Mouse (Mus musculus) CH12.LX (cell line): Measurements from ENCODE around the gene Zfp800. TPM values are rescaled to one million over a fixed set of nuclear protein-coding genes. Genes with fewer than 3 reads are reported as not detected.

Experiments used
- DNase-seq: peaks from one replicate; pipeline ENCODE4 v3.0.0-alpha.2; 2013; ENCODE audit errors: extremely low read depth
- H3K27ac ChIP-seq: 2 replicates; pipeline ENCODE4 v1.5.1; 2012; ENCODE audit warnings: low read depth, mild to moderate bottlenecking, control low read depth, moderate library complexity; ENCODE audit not compliant: insufficient read depth
- H3K27me3 ChIP-seq: replicated peaks from 2 replicates; pipeline ENCODE3; 2012; ENCODE audit warnings: inconsistent platforms
- H3K36me3 ChIP-seq, 2 experiments: replicated peaks in 1 of 2; 2 replicates each; pipeline versions ENCODE3 to v1.6.1; 2012; ENCODE audit warnings: inconsistent platforms in 1 of 2, low read length in 1 of 2, mild to moderate bottlenecking in 1 of 2, mixed read lengths in 1 of 2, moderate library complexity in 1 of 2; ENCODE audit not compliant: control insufficient read depth in 1 of 2, insufficient read depth in 1 of 2
- H3K4me1 ChIP-seq, 2 experiments: 2 replicates each; pipeline ENCODE4 v1.6.1; 2012; ENCODE audit warnings: inconsistent platforms in 1 of 2, moderate library complexity in 1 of 2; ENCODE audit not compliant: insufficient read depth in 2 of 2, control insufficient read depth in 1 of 2
- H3K4me2 ChIP-seq: 2 replicates; pipeline ENCODE4 v1.6.1; 2012; ENCODE audit warnings: low read depth, mild to moderate bottlenecking, control low read depth; ENCODE audit not compliant: poor library complexity, insufficient read depth, severe bottlenecking
- H3K4me3 ChIP-seq, 3 experiments: fragments of 150-350 bp in 1 of 3; sonication (generic) in 1 of 3; replicated peaks in 1 of 3; 2 replicates each; pipeline versions ENCODE3 to v1.5.1; 2011 to 2012; ENCODE audit warnings: low read depth in 2 of 3, low read length in 2 of 3, mild to moderate bottlenecking in 2 of 3, moderate library complexity in 2 of 3, control low read depth in 1 of 3, improper control_type of control experiment in 1 of 3, inconsistent platforms in 1 of 3, mixed read lengths in 1 of 3; ENCODE audit not compliant: poor library complexity in 1 of 3
- H3K79me2 ChIP-seq: replicated peaks from 2 replicates; pipeline ENCODE4 v1.6.1; 2012; ENCODE audit warnings: mild to moderate bottlenecking, moderate library complexity; ENCODE audit not compliant: control insufficient read depth, poor library complexity, insufficient read depth, severe bottlenecking; ENCODE audit errors: extremely low read depth
- H3K9ac ChIP-seq: 2 replicates; pipeline ENCODE4 v1.6.1; 2012; ENCODE audit warnings: low read depth, mild to moderate bottlenecking, control low read depth, moderate library complexity; ENCODE audit not compliant: insufficient read depth
- H3K9me3 ChIP-seq: replicated peaks from 2 replicates; pipeline ENCODE3; 2012; ENCODE audit warnings: low read length, inconsistent platforms, mixed read lengths
- BHLHE40 ChIP-seq: IDR thresholded peaks from 2 replicates; pipeline ENCODE4 v1.6.1; 2011; ENCODE audit warnings: mild to moderate bottlenecking, low read depth, low read length, improper control_type of control experiment
- CHD1 ChIP-seq: IDR thresholded peaks from 2 replicates; pipeline ENCODE4 v1.6.1; 2012; ENCODE audit warnings: low read depth, low read length, improper control_type of control experiment, inconsistent platforms
- CHD2 ChIP-seq: IDR thresholded peaks from 2 replicates; pipeline ENCODE4 v1.6.1; 2011; ENCODE audit warnings: low read length, improper control_type of control experiment
- ELF1 ChIP-seq: IDR thresholded peaks from 2 replicates; pipeline ENCODE4 v1.6.1; 2014; ENCODE audit warnings: low read depth, mild to moderate bottlenecking, inconsistent platforms, low read length, improper control_type of control experiment
- EP300 ChIP-seq: IDR thresholded peaks from 2 replicates; pipeline ENCODE4 v1.6.1; 2011; ENCODE audit warnings: low read length, improper control_type of control experiment
- HCFC1 ChIP-seq: IDR thresholded peaks from 2 replicates; pipeline ENCODE4 v1.6.1; 2012; ENCODE audit warnings: low read depth, mild to moderate bottlenecking, inconsistent platforms, low read length, improper control_type of control experiment
- IRF4 ChIP-seq: IDR thresholded peaks from 2 replicates; pipeline ENCODE4 v1.6.1; 2014; ENCODE audit warnings: low read depth, mild to moderate bottlenecking, inconsistent platforms, low read length, improper control_type of control experiment
- JUN ChIP-seq: IDR thresholded peaks from 2 replicates; pipeline ENCODE4 v1.6.1; 2011; ENCODE audit warnings: low read depth, mild to moderate bottlenecking, low read length, improper control_type of control experiment, moderate library complexity; ENCODE audit not compliant: insufficient read depth
- JUND ChIP-seq: conservative IDR thresholded peaks from 2 replicates; pipeline ENCODE4 v1.6.1; 2011; ENCODE audit warnings: low read depth, low read length, improper control_type of control experiment
- MAFK ChIP-seq: IDR thresholded peaks from 2 replicates; pipeline ENCODE4 v1.6.1; 2011; ENCODE audit warnings: low read length, improper control_type of control experiment; ENCODE audit not compliant: insufficient replicate concordance
- MAZ ChIP-seq: IDR thresholded peaks from 2 replicates; pipeline ENCODE4 v1.6.1; 2012; ENCODE audit warnings: low read depth, mild to moderate bottlenecking, inconsistent platforms, low read length, improper control_type of control experiment, moderate library complexity
- NRF1 ChIP-seq: IDR thresholded peaks from 2 replicates; pipeline ENCODE4 v1.6.1; 2014; ENCODE audit warnings: low read depth, mild to moderate bottlenecking, inconsistent platforms, low read length, improper control_type of control experiment, moderate library complexity
- RAD21 ChIP-seq: IDR thresholded peaks from 2 replicates; pipeline ENCODE4 v1.6.1; 2011; ENCODE audit warnings: low read depth, mild to moderate bottlenecking, low read length, improper control_type of control experiment, moderate library complexity
- SIN3A ChIP-seq: IDR thresholded peaks from 2 replicates; pipeline ENCODE4 v1.6.1; 2012; ENCODE audit warnings: low read length, improper control_type of control experiment, inconsistent platforms
- SMC3 ChIP-seq: IDR thresholded peaks from 2 replicates; pipeline ENCODE4 v1.6.1; 2011; ENCODE audit warnings: low read depth, low read length, improper control_type of control experiment
- TBP ChIP-seq: conservative IDR thresholded peaks from 2 replicates; pipeline ENCODE4 v1.6.1; 2011; ENCODE audit warnings: low read depth, low read length, improper control_type of control experiment
- USF2 ChIP-seq: conservative IDR thresholded peaks from 2 replicates; pipeline ENCODE4 v1.6.1; 2011; ENCODE audit warnings: low read depth, low read length, improper control_type of control experiment
- ZC3H11A ChIP-seq: IDR thresholded peaks from 2 replicates; pipeline ENCODE4 v1.6.1; 2012; ENCODE audit warnings: low read depth, mild to moderate bottlenecking, inconsistent platforms, low read length, improper control_type of control experiment
- dilution Hi-C: fragments of 300-500 bp; cut with MboI; formaldehyde crosslinking; loops from 2 replicates; pipeline ENCODE4 v1.14.3; 2020; ENCODE audit warnings: low sequenced_read_pairs; ENCODE audit not compliant: extremely low pct_unique_long_range_greater_than_20kb, extremely low pct_ligation_motif_present
- in situ Hi-C: fragments of 300-500 bp; cut with MboI; formaldehyde crosslinking; loops from 3 replicates; pipeline ENCODE4 v1.14.3; 2019; ENCODE audit warnings: low sequenced_read_pairs, low pct_ligation_motif_present, low pct_unique_long_range_greater_than_20kb, mixed read lengths
- polyA plus RNA-seq: library from polyadenylated mRNA; unstranded; fragments of >175 nt; gene quantifications from 2 replicates; pipeline ENCODE4 v1.2.1, GENCODE M21; 2012; ENCODE audit warnings: low read depth; ENCODE audit not compliant: insufficient read length
- total RNA-seq, 2 experiments: library from RNA; depleted of rRNA; stranded (reverse); fragments of 300-350 nt in 1 of 2; fragments of >200 nt in 1 of 2; gene quantifications; 2 replicates each; pipeline ENCODE4 v1.2.3; 2012 to 2014

The Zfp800 gene
- total and polyA plus RNA-seq, 3 experiments, result 19.1 to 49.5 (median 19.5) TPM

DNA sequence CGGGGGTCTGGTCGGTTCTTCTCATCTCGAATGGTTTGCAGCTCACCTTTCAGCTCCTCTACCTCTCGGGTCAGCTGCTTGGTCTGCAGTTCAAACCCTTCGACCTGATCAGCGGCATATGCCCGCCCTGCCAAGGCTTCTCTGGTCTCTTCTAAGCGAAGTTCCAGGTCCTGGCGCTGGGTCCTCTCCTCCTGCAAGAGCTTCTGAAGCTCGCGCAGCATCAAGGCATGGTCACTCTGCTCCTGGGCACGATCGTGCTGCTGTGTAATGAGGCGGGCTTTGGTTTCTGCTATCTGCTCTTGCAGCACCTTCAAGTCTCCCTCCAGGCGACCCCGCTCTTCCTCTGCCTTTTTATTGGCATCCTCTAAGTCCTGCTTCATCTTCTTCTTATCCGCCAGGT, 22.6 kb upstream of the Zfp800 start:
- H3K79me2 ChIP-seq, result peaks cover 10% of the 10 kb centered on the region

DNA sequence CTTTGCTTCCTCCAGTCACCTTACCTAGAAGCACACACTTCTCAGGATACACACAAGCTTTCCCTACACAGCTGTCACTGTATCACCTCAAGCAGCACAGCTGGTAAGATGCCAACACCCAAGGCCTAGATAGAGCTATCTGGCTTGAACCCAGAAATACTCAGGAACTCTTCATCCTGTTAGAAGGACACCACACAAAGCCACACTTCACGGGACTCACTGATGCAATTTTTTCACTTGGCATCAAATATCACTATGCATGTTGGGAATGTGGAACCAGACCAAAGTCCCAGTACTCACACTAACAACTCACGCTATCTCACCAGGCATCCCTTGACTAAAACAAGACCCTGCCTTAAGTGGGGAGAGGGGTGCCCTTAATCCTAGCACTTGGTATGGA, 21.9 kb upstream of the Zfp800 start:
- H3K4me1 ChIP-seq, result peaks cover 16 to 36% of the 10 kb centered on the region in 2 experiments
- H3K79me2 ChIP-seq, result peaks cover 10% of the 10 kb centered on the region
- H3K9ac ChIP-seq, result no peak overlapping the region
- no peak for DNase-seq
- no peak overlapping the region for H3K27ac ChIP-seq
- peaks cover 19 to 55% of the 10 kb centered on the region in 2 experiments for H3K36me3 ChIP-seq
- TF ChIP-seq NRF1 (no peak), EP300 (no peak), USF2 (no peak), JUN (no peak), RAD21 (no peak), CHD1 (no peak), BHLHE40 (no peak), SIN3A (no peak), ELF1 (no peak), JUND (no peak), ZC3H11A (no peak), MAFK (no peak)
- dilution Hi-C loops, result no loop called here
- no peak overlapping the region for H3K4me2 ChIP-seq
- in situ Hi-C loops, result loop anchor here (25.0 kb wide), 1 partner anchor 593 kb away; no protein-coding TSS in a partner anchor
- no peaks in the 10 kb centered on the region for H3K27me3 ChIP-seq
- H3K9me3 ChIP-seq, result no peaks in the 10 kb centered on the region
- no peak overlapping the region for H3K4me3 ChIP-seq

More for the DNA sequence above, 22.6 kb upstream of the Zfp800 start:
- H3K4me1 ChIP-seq, result peaks cover 16 to 41% of the 10 kb centered on the region in 2 experiments
- H3K9me3 ChIP-seq, result no peaks in the 10 kb centered on the region
- H3K9ac ChIP-seq, result no peak overlapping the region
- TF ChIP-seq HCFC1 (no peak), MAZ (no peak), CHD2 (no peak), IRF4 (no peak), TBP (no peak), SMC3 (no peak), CHD1 (no peak)
- peaks cover 19 to 54% of the 10 kb centered on the region in 2 experiments for H3K36me3 ChIP-seq
- peak overlapping the region in 1 of 3 experiments; percentile 82 for H3K4me3 ChIP-seq
- dilution Hi-C loops (no loop called here), in situ Hi-C loops (loop anchor here (25.0 kb wide), 1 partner anchor 592 kb away; no protein-coding TSS in a partner anchor)
- no peak overlapping the region for H3K27ac ChIP-seq
- peak overlapping the region; percentile 90; the same call in 1 of the 2 replicates for H3K4me2 ChIP-seq
- no peaks in the 10 kb centered on the region for H3K27me3 ChIP-seq
- no peak for DNase-seq
